Mouse (Mus musculus): ENCODE measurements around the gene Dhx37.

DNA sequence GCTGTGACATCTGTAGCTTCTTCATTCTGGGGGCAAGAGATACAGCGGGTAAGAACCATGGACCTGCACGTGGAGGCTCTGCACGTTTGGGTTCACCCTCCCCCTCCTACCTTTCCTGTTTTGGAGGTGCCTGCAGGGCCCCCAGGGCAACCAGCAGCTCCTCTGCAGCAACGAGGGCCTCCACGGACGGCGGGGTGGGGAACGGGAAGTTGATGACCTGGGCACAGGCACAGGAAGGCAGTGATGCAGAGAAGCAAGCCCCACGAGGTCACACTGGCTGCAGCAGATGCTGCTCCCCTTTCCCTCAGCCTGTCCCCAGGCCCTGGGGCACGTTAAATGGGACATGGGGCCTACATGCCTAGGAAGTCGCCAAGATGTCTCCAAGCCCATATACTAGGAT, 14.8 kb downstream of the Dhx37 start:
- no peak for TF ChIP-seq GATA1 (IDR thresholded peaks at IDR 0.05; ENCODE audit: borderline replicate concordance, low read length)
- TF ChIP-seq FLI1 (IDR thresholded peaks at IDR 0.05; ENCODE audit: low read length) = no peak
